Mouse (Mus musculus) heart, postnatal 0 days (tissue): ENCODE results near the gene Fbxl19. TPM values are rescaled to one million over a fixed set of nuclear protein-coding genes. Genes with fewer than 3 reads are reported as not detected.

Experiments used
- ATAC-seq: fragments of 200-750 bp; cut with Nextera tagmentation; 2 replicates; pipeline ENCODE4 v1.8.0; 2017; ENCODE audit warnings: low read depth, moderate number of reproducible peaks, moderate library complexity; ENCODE audit not compliant: insufficient read depth
- DNase-seq: peaks from one replicate; pipeline ENCODE4 v3.0.0-alpha.2; 2016; ENCODE audit warnings: low spot score
- H3K27ac ChIP-seq: fragments of 300-500 bp; sonication (generic); 2 replicates; pipeline ENCODE4 v1.5.1; 2014; ENCODE audit warnings: low read depth, mild to moderate bottlenecking
- H3K27me3 ChIP-seq: fragments of 300-500 bp; sonication (generic); 2 replicates; pipeline ENCODE4 v1.6.1; 2014; ENCODE audit warnings: low read length, mixed read lengths; ENCODE audit not compliant: control insufficient read depth, insufficient read depth
- H3K36me3 ChIP-seq: fragments of 300-500 bp; sonication (generic); replicated peaks from 2 replicates; pipeline ENCODE4 v1.6.1; 2014; ENCODE audit warnings: low read length, mixed read lengths; ENCODE audit not compliant: control insufficient read depth, insufficient read depth
- H3K4me1 ChIP-seq: fragments of 300-500 bp; sonication (generic); 2 replicates; pipeline ENCODE4 v1.6.1; 2014; ENCODE audit warnings: antibody characterized with exemption; ENCODE audit not compliant: control insufficient read depth, insufficient read depth
- H3K4me2 ChIP-seq: fragments of 300-500 bp; sonication (generic); 2 replicates; pipeline ENCODE4 v1.6.1; 2014; ENCODE audit warnings: low read depth, mild to moderate bottlenecking, low read length, moderate library complexity
- H3K4me3 ChIP-seq: fragments of 300-500 bp; sonication (generic); 2 replicates; pipeline ENCODE4 v1.5.1; 2014; ENCODE audit warnings: low read depth, low read length
- H3K9ac ChIP-seq: fragments of 300-500 bp; sonication (generic); replicated peaks from 2 replicates; pipeline ENCODE4 v1.6.1; 2014; ENCODE audit warnings: low read depth, low read length, mixed read lengths
- H3K9me3 ChIP-seq: fragments of 300-500 bp; sonication (generic); replicated peaks from 2 replicates; pipeline ENCODE4 v1.6.1; 2016; ENCODE audit warnings: low read length; ENCODE audit not compliant: control insufficient read depth
- CTCF ChIP-seq: IDR thresholded peaks from 2 replicates; pipeline ENCODE4 v1.5.1; 2016; ENCODE audit warnings: antibody characterized with exemption, control low read depth, low read depth
- EP300 ChIP-seq: IDR thresholded peaks from 2 replicates; pipeline ENCODE4 v1.6.1; 2016; ENCODE audit warnings: antibody characterized with exemption, low read depth
- WGBS: fragments of 180-500 bp; shearing (Covaris S2); extraction: QIAGEN DNeasy Blood & Tissue Kit; methylation state at CpG from one replicate; pipeline ENCODE4 v1.1.7; 2014; 5-methylcytosine and 5-hydroxymethylcytosine counted together
- polyA plus RNA-seq: library from polyadenylated mRNA; unstranded; fragments of >200 nt; fragmentation: Nextera tagmentation; extraction: Ambion mirVana; gene quantifications from 2 replicates; pipeline ENCODE4 v1.2.1, GENCODE M21; 2015
- total RNA-seq: library from RNA; depleted of rRNA; stranded (reverse); fragments of >200 nt; gene quantifications from 2 replicates; pipeline ENCODE4 v1.2.3, GENCODE M21; 2014; ENCODE audit warnings: low replicate concordance

Fbxl19 gene
- total and polyA plus RNA-seq, 2 experiments from 2014 or later, result 0.42 to 21.6 TPM

GRCm38 (mm10) chr7:127711031-127711430 lies 33.3 kb upstream of the Fbxl19 start:
- DNase-seq (no peak), ATAC-seq (no peak)
- Histone ChIP-seq H3K4me3 (no peak overlapping the region), H3K4me2 (no peak overlapping the region), H3K27ac (no peak overlapping the region), H3K9ac (no peak overlapping the region), H3K27me3 (no peaks in the 10 kb centered on the region), H3K4me1 (peaks cover 19% of the 10 kb centered on the region), H3K36me3 (peaks cover 8% of the 10 kb centered on the region), H3K9me3 (no peaks in the 10 kb centered on the region)
- TF ChIP-seq EP300 (no peak), CTCF (no peak)
- WGBS, result 89% methylated on average over 3 of the region's 3 CpGs

- no peak overlapping the region for H3K4me3 ChIP-seq
- no peaks in the 10 kb centered on the region for H3K9me3 ChIP-seq
- no peak overlapping the region for H3K4me2 ChIP-seq
- 83% methylated on average over 3 of the region's 3 CpGs for WGBS
- TF ChIP-seq CTCF (no peak), EP300 (no peak)
- H3K4me1 ChIP-seq, result peaks cover 19% of the 10 kb centered on the region
- H3K36me3 ChIP-seq, result peaks cover 4% of the 10 kb centered on the region
- no peaks in the 10 kb centered on the region for H3K27me3 ChIP-seq
- no peak overlapping the region for H3K27ac ChIP-seq
- no peak overlapping the region for H3K9ac ChIP-seq
- DNase-seq (no peak), ATAC-seq (no peak)
Measured at GRCm38 (mm10) chr7:127711456-127711855, 32.9 kb upstream of the Fbxl19 start.

- Histone ChIP-seq H3K4me2 (peak within 1 kb of the TSS; percentile 60), H3K36me3 (no peaks in the 10 kb centered on the region), H3K9me3 (no peaks in the 10 kb centered on the region), H3K4me3 (peak within 1 kb of the TSS; percentile 33), H3K27ac (peak within 1 kb of the TSS; percentile 68), H3K27me3 (no peaks in the 10 kb centered on the region), H3K9ac (0 out of 2 replicates have a peak within 1 kb of the TSS, but pooled peaks have one; percentile 28), H3K4me1 (peaks cover 18% of the 10 kb centered on the region)
- DNase-seq (peak; percentile 80), ATAC-seq (peak; percentile 37; the same call in 1 of the 2 replicates)
- 5% methylated on average over 28 of the region's 28 CpGs for WGBS
- TF ChIP-seq EP300, result no peak
- no peak for TF ChIP-seq CTCF
Measured at GRCm38 (mm10) chr7:127712461-127713385, 31.6 kb upstream of the Fbxl19 start, which contains the start of gene Ctf1. Gene Ctf1 (plus strand): TSS chr7:127712736.

GRCm38 (mm10) chr7:127714816-127715215 lies 29.5 kb upstream of the Fbxl19 start:
- H3K4me2 ChIP-seq, result no peak overlapping the region
- no peak overlapping the region for H3K27ac ChIP-seq
- DNase-seq, result no peak
- no peak for TF ChIP-seq EP300
- TF ChIP-seq CTCF, result no peak
- no peak overlapping the region for H3K4me3 ChIP-seq
- H3K4me1 ChIP-seq, result peaks cover 12% of the 10 kb centered on the region
- no peaks in the 10 kb centered on the region for H3K36me3 ChIP-seq
- no peak overlapping the region for H3K9ac ChIP-seq
- WGBS, result 83% methylated on average over 4 of the region's 4 CpGs
- no peaks in the 10 kb centered on the region for H3K27me3 ChIP-seq
- ATAC-seq, result no peak
- H3K9me3 ChIP-seq, result no peaks in the 10 kb centered on the region

GRCm38 (mm10) chr7:127716992-127717391 lies 27.4 kb upstream of the Fbxl19 start:
- H3K36me3 ChIP-seq, result no peaks in the 10 kb centered on the region
- H3K27me3 ChIP-seq, result no peaks in the 10 kb centered on the region
- H3K9me3 ChIP-seq, result no peaks in the 10 kb centered on the region
- DNase-seq, result no peak
- TF ChIP-seq CTCF, result peak; percentile 48
- no peak for TF ChIP-seq EP300
- peak overlapping the region; percentile 27 for H3K4me3 ChIP-seq
- H3K27ac ChIP-seq, result no peak overlapping the region
- H3K4me1 ChIP-seq, result peaks cover 12% of the 10 kb centered on the region
- 3% methylated on average over 40 of the region's 41 CpGs for whole genome bisulfite sequencing
- ATAC-seq, result peak; percentile 52
- H3K9ac ChIP-seq, result peak overlapping the region; percentile 44; the same call in 1 of the 2 replicates
- H3K4me2 ChIP-seq, result peak overlapping the region; percentile 56
